Mouse (Mus musculus): ENCODE results near the gene Hsp90aa1.

- TF ChIP-seq CTCF (IDR thresholded peaks at IDR 0.05) = no peak
- TF ChIP-seq EP300 (IDR thresholded peaks at IDR 0.05) = no peak
Observed at GRCm38 (mm10) chr12:110699171-110699547, 3.4 kb downstream of the Hsp90aa1 start.
